Mouse (Mus musculus): Measurements from ENCODE around the gene Gm9736. TPM values are rescaled to one million over a fixed set of nuclear protein-coding genes. Genes with fewer than 3 reads are reported as not detected.

The Gm9736 gene
- polyA plus RNA-seq (2012; rRNA removed): not detected in 2 replicates

GRCm38 (mm10) chr10:77751254-77751653 lies at the start of gene Gm9736:
Gm9736 (minus strand) TSS chr10:77751354.

GRCm38 (mm10) chr10:77798921-77799508 lies 47.9 kb upstream of the Gm9736 start, which contains the start of gene Gm19668:
Gm19668 (minus strand) TSS chr10:77799133.

GRCm38 (mm10) chr10:77794976-77795375 lies 43.8 kb upstream of the Gm9736 start, which contains the start of gene Gm9639:
Gm9639 (minus strand) TSS chr10:77795076.

GRCm38 (mm10) chr10:77787876-77788275 lies 36.7 kb upstream of the Gm9736 start, which contains the start of gene Gm7137:
Gm7137 (minus strand) TSS chr10:77788200.

GRCm38 (mm10) chr10:77782442-77782841 lies 31.3 kb upstream of the Gm9736 start, which contains the start of gene Gm3250:
Gm3250 (minus strand) TSS chr10:77782542.

GRCm38 (mm10) chr10:77776844-77777243 lies 25.7 kb upstream of the Gm9736 start, which contains the start of gene Gm7138:
Gm7138 (minus strand) TSS chr10:77776944.

GRCm38 (mm10) chr10:77771225-77771624 lies 20.1 kb upstream of the Gm9736 start, which contains the start of gene Gm3238:
Gm3238 (minus strand) TSS chr10:77771325.

GRCm38 (mm10) chr10:77759582-77759981 lies 8.4 kb upstream of the Gm9736 start, which contains the start of gene Gm3233:
Gm3233 (minus strand) TSS chr10:77759682.

GRCm38 (mm10) chr10:77741924-77742688 lies 9.0 kb downstream of the Gm9736 start, which contains the start of gene Gm18596:
Gm18596 (minus strand) TSS chr10:77742638.

GRCm38 (mm10) chr10:77726186-77726585 lies 25.0 kb downstream of the Gm9736 start, which contains the start of gene Gm10100:
Gm10100 (plus strand) TSS chr10:77726486.

GRCm38 (mm10) chr10:77720299-77720698 lies 30.9 kb downstream of the Gm9736 start, which contains the start of gene Krtap12-1:
Krtap12-1 (plus strand) TSS chr10:77720599.

GRCm38 (mm10) chr10:77715507-77715906 lies 35.6 kb downstream of the Gm9736 start, which contains the start of gene Gm10142:
Gm10142 (plus strand) TSS chr10:77715807.

GRCm38 (mm10) chr10:77711157-77711556 lies 40.0 kb downstream of the Gm9736 start, which contains the start of gene Gm10024:
Gm10024 (plus strand) TSS chr10:77711457.

GRCm38 (mm10) chr10:77706326-77706725 lies 44.8 kb downstream of the Gm9736 start, which contains the start of gene Gm10272:
Gm10272 (plus strand) TSS chr10:77706626.

Other genes starting within 250 kb of the Gm9736 start
- 19.4 and 23.1 TPM in 2 replicates for gene Fam207a, start 235.6 kb downstream of the Gm9736 start, polyA plus RNA-seq (2012; rRNA removed)
- 2.7 and 4.4 TPM in 2 replicates for gene Itgb2, start 221.1 kb downstream of the Gm9736 start, polyA plus RNA-seq (2012; rRNA removed)
- gene Pttg1ip, start 169.6 kb downstream of the Gm9736 start, polyA plus RNA-seq (2012; rRNA removed): 171 and 193 TPM in 2 replicates
- 60.3 and 68.3 TPM in 2 replicates for gene Sumo3, start 145.3 kb downstream of the Gm9736 start, polyA plus RNA-seq (2012; rRNA removed)
- gene Gm49325, start 145.2 kb downstream of the Gm9736 start, polyA plus RNA-seq (2012; rRNA removed): not detected in 2 replicates
- 21.8 and 23.2 TPM in 2 replicates for gene Ube2g2, start 129.1 kb downstream of the Gm9736 start, polyA plus RNA-seq (2012; rRNA removed)
- 0.29 and 0.96 TPM in 2 replicates for gene Tspear, start 64.8 kb downstream of the Gm9736 start, polyA plus RNA-seq (2012; rRNA removed)
- not detected in 2 replicates for gene Gm19402, start 60.6 kb downstream of the Gm9736 start, polyA plus RNA-seq (2012; rRNA removed)
- not detected in 2 replicates for gene Gm9508, start 54.1 kb downstream of the Gm9736 start, polyA plus RNA-seq (2012; rRNA removed)
- not detected in 2 replicates for gene Gm10272, start 44.7 kb downstream of the Gm9736 start, polyA plus RNA-seq (2012; rRNA removed)
- not detected in 2 replicates for gene Gm10024, start 39.9 kb downstream of the Gm9736 start, polyA plus RNA-seq (2012; rRNA removed)
- 1.8 TPM in 1 of 2 replicates, not detected in the other for gene Gm10142, start 35.5 kb downstream of the Gm9736 start, polyA plus RNA-seq (2012; rRNA removed)
- 0.25 and 0.38 TPM in 2 replicates for gene Krtap12-1, start 30.8 kb downstream of the Gm9736 start, polyA plus RNA-seq (2012; rRNA removed)
- not detected in 2 replicates for gene Gm10100, start 24.9 kb downstream of the Gm9736 start, polyA plus RNA-seq (2012; rRNA removed)
- gene Gm18596, start 8.7 kb downstream of the Gm9736 start, polyA plus RNA-seq (2012; rRNA removed): not detected in 2 replicates
- gene Gm3233, start 8.3 kb upstream of the Gm9736 start, polyA plus RNA-seq (2012; rRNA removed): not detected in 2 replicates
- gene Gm3238, start 20.0 kb upstream of the Gm9736 start, polyA plus RNA-seq (2012; rRNA removed): not detected in 2 replicates
- gene Gm7138, start 25.6 kb upstream of the Gm9736 start, polyA plus RNA-seq (2012; rRNA removed): not detected in 2 replicates
- not detected in 2 replicates for gene Gm3250, start 31.2 kb upstream of the Gm9736 start, polyA plus RNA-seq (2012; rRNA removed)
- not detected in 2 replicates for gene Gm7137, start 36.8 kb upstream of the Gm9736 start, polyA plus RNA-seq (2012; rRNA removed)
- not detected in 2 replicates for gene Gm9639, start 43.7 kb upstream of the Gm9736 start, polyA plus RNA-seq (2012; rRNA removed)
- gene Gm19668, start 47.8 kb upstream of the Gm9736 start, polyA plus RNA-seq (2012; rRNA removed): not detected in 2 replicates
- not detected in 2 replicates for gene Gm9507, start 60.5 kb upstream of the Gm9736 start, polyA plus RNA-seq (2012; rRNA removed)
- not detected in 2 replicates for gene Gm2696, start 63.3 kb upstream of the Gm9736 start, polyA plus RNA-seq (2012; rRNA removed)
- gene Krtap10-4, start 75.7 kb upstream of the Gm9736 start, polyA plus RNA-seq (2012; rRNA removed): not detected in 2 replicates
- gene Krtap10-10, start 84.6 kb upstream of the Gm9736 start, polyA plus RNA-seq (2012; rRNA removed): not detected in 2 replicates
- gene Gm36176, start 95.4 kb upstream of the Gm9736 start, polyA plus RNA-seq (2012; rRNA removed): not detected in 2 replicates
- not detected in 2 replicates for gene Gm10318, start 101.5 kb upstream of the Gm9736 start, polyA plus RNA-seq (2012; rRNA removed)
- not detected in 2 replicates for gene Gm3285, start 110.6 kb upstream of the Gm9736 start, polyA plus RNA-seq (2012; rRNA removed)
- 4.4 and 4.7 TPM in 2 replicates for gene Lrrc3, start 151.2 kb upstream of the Gm9736 start, polyA plus RNA-seq (2012; rRNA removed)
- 0.29 and 0.33 TPM in 2 replicates for gene Trpm2, start 219.2 kb upstream of the Gm9736 start, polyA plus RNA-seq (2012; rRNA removed)
- 17.7 and 24.3 TPM in 2 replicates for gene 1810043G02Rik, start 227.2 kb upstream of the Gm9736 start, polyA plus RNA-seq (2012; rRNA removed)